Mouse (Mus musculus): ENCODE data around the gene B3gnt8.

B3gnt8 gene

GRCm38 (mm10) chr7:25618865-25619721, 7.4 kb upstream of the B3gnt8 start, which contains the start of gene Dmac2:
TSS of gene Dmac2 (plus strand) at chr7:25619414.
- peak; percentile 99 for DNase-seq (ENCODE audit: low read depth, low spot score)

- no peak for DNase-seq (ENCODE audit: low read depth, low spot score)
These were observed 6.8 kb upstream of the B3gnt8 start for GRCm38 (mm10) chr7:25619722-25619991.

- no peak for DNase-seq (ENCODE audit: low read depth, low spot score)
These were observed 6.4 kb upstream of the B3gnt8 start for GRCm38 (mm10) chr7:25620101-25620500.

- DNase-seq (ENCODE audit: low read depth, low spot score): no peak
These were observed 5.7 kb upstream of the B3gnt8 start for GRCm38 (mm10) chr7:25620751-25621150.

GRCm38 (mm10) chr7:25623857-25624370, 2.5 kb upstream of the B3gnt8 start:
- DNase-seq (ENCODE audit: low read depth, low spot score): no peak

GRCm38 (mm10) chr7:25624851-25625250, 1.6 kb upstream of the B3gnt8 start:
- no peak for DNase-seq (ENCODE audit: low read depth, low spot score)

GRCm38 (mm10) chr7:25625594-25626250, 732 bp upstream of the B3gnt8 start:
- DNase-seq (ENCODE audit: low read depth, low spot score): peak; percentile 32

GRCm38 (mm10) chr7:25627431-25628322, 1.2 kb downstream of the B3gnt8 start:
- peak; percentile 17 for DNase-seq (ENCODE audit: low read depth, low spot score)

GRCm38 (mm10) chr7:25628323-25628620, 1.8 kb downstream of the B3gnt8 start:
- DNase-seq (ENCODE audit: low read depth, low spot score): no peak

- DNase-seq (ENCODE audit: low read depth, low spot score): no peak
These were observed 6.2 kb downstream of the B3gnt8 start for GRCm38 (mm10) chr7:25632679-25633078.

- DNase-seq (ENCODE audit: low read depth, low spot score): peak; percentile 40
These were observed 9.9 kb downstream of the B3gnt8 start for GRCm38 (mm10) chr7:25636373-25636772.

GRCm38 (mm10) chr7:25637099-25637498, 10.6 kb downstream of the B3gnt8 start:
- DNase-seq (ENCODE audit: low read depth, low spot score): no peak

GRCm38 (mm10) chr7:25639754-25640153, 13.3 kb downstream of the B3gnt8 start:
- DNase-seq (ENCODE audit: low read depth, low spot score): no peak

- no peak for DNase-seq (ENCODE audit: low read depth, low spot score)
These were observed 17.7 kb downstream of the B3gnt8 start for GRCm38 (mm10) chr7:25644136-25644535.

GRCm38 (mm10) chr7:25644631-25645030, 18.2 kb downstream of the B3gnt8 start:
- no peak for DNase-seq (ENCODE audit: low read depth, low spot score)

GRCm38 (mm10) chr7:25645074-25645473, 18.6 kb downstream of the B3gnt8 start:
- DNase-seq (ENCODE audit: low read depth, low spot score): no peak

- DNase-seq (ENCODE audit: low read depth, low spot score): peak; percentile 66
These were observed 21.2 kb downstream of the B3gnt8 start for GRCm38 (mm10) chr7:25647574-25648123.

- DNase-seq (ENCODE audit: low read depth, low spot score): no peak
These were observed 23.4 kb downstream of the B3gnt8 start for GRCm38 (mm10) chr7:25649839-25650238.

GRCm38 (mm10) chr7:25651281-25651680, 24.8 kb downstream of the B3gnt8 start:
- no peak for DNase-seq (ENCODE audit: low read depth, low spot score)

GRCm38 (mm10) chr7:25652244-25652759, 25.8 kb downstream of the B3gnt8 start:
- no peak for DNase-seq (ENCODE audit: low read depth, low spot score)

- DNase-seq (ENCODE audit: low read depth, low spot score): no peak
These were observed 29.4 kb downstream of the B3gnt8 start for GRCm38 (mm10) chr7:25655601-25656428.

Data from CD4-positive helper T cell, adult 2 months (primary cell).